ENCODE assay signal across 3 mouse cellular contexts in genomic region chr17:65532381-65532780, GRCm38 (mm10). TPM values are rescaled to one million over a fixed set of nuclear protein-coding genes. Genes with fewer than 3 reads are reported as not detected.
"Had no signal": no experiment of that assay in that cellular context is flagged by ENCODE, and none has a peak within 500 bp of the region (broad histone marks: within the 10 kb centered on the region; RNA-seq: fewer than 3 reads in every experiment).

No protein-coding gene starts in this region.

RNA-seq across cellular contexts. Expression of gene Tmem232, which starts 8.2 kb away (rescaled TPM):
- total RNA-seq: heart, postnatal 14 days; heart, postnatal 36 days; hematopoietic stem cell, adult 5-6 weeks had no signal
